Mouse (Mus musculus): ENCODE measurements around the gene Il5. TPM values are rescaled to one million over a fixed set of nuclear protein-coding genes. Genes with fewer than 3 reads are reported as not detected.

The Il5 gene
- total RNA-seq, 2 experiments from 2014 or later, result not detected

DNA sequence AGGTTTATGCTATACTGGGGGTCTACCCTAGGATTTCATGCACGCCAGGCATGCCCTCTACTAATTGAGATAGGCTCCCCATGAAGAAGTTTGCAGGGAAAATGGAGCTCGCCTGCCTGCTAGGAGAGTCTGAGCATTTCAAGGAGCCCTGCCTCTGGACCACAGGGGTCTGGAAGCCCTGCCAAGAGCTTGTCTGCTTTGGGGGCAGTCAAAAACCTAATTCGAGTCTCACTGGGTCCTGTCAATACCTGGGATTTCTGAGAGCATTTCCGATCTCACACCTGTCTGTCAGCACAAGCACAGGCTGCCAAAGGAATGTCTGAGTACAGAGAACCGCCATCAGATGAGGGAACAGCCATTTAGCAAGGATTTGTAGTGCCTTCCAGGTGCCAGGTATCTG is 44.0 kb downstream of the Il5 start:
- intact Hi-C loops (cut with DNase I), result loop anchor here (5.0 kb wide), 1 partner anchor 78 kb away; no protein-coding TSS in a partner anchor

DNA sequence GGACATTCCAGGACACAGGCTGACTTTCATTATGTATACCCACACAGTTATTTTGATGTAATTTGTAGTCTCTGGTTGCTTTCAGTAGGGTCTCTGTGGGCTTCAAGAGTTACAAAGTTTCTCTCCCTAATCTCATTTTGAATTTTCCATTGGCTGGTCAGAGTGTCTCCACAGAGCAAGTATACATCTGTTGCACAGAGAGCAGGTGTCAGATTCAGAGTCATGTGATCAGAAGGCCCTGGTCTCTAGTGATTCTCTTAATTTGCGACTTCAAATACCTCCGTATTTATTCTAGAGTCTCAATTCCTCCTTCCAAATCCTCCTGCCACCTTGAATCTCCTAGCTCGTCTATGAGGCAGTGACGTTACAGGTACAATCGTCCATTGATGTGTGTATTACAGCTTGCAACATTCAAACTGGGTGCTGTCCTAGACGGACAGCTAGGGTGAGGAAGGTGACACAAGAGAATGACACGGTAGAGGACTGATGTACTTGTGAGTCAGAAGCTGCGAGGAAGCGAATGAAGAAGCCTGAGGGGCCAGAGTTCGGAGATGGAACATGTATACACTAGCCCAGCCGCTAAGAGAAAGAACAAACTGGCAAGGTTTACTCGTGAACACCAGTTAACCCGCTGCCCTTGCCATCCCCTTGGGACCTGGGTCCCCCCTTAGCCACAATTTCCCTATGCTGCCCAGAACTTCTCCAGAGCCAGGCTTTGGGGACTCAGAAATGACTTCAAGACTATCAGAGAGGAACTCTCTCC is 48.0 kb downstream of the Il5 start:
- intact Hi-C loops (cut with DNase I), result no loop called here
- no peak for DNase-seq (ENCODE audit: low spot score in 2 of 2)

More for the DNA sequence above, 44.0 kb downstream of the Il5 start:
- DNase-seq (ENCODE audit: low spot score in 2 of 2), result no peak

DNA sequence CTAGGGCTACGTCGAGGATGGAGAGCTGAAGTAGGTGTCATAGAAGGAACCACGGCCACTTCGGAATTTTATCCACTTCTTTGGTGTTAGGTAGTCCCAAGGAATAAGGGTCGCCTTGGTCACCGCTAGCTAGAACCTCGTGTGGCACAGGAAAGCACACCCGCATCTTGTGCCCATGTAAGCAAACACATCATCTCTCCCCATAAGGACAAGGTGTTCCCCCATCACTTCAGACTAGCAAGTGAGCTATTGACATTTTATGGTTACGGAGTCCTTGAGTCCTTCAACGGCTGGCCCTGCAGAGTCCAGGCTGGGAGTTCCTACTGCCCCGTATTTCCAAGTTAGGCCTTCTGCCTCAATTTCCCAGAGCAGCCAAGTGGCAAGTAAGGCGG is 48.6 kb downstream of the Il5 start:
- no peak for DNase-seq (ENCODE audit: low spot score in 2 of 2)
- intact Hi-C loops (cut with DNase I), result no loop called here

DNA sequence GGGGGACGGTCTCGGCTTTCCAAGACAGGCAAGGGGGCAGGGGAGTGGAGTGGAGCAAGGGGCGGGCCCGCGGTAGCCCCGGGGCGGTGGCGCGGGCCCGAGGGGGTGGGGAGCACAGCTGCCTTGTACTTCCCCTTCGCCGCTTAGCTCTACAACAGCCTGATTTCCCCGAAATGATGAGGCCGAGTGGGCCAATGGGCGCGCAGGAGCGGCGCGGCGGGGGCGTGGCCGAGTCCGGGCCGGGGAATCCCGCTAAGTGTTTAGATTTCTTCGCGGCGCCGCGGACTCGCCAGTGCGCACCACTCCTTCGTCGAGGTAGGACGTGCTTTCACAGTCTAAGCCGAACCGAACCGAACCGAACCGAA is 49.1 kb downstream of the Il5 start, which contains the start of gene Irf1:
TSS of gene Irf1 (plus strand) at position 255 of the 365 bp plus-strand sequence.
- intact Hi-C loops (cut with DNase I), result no loop called here
- DNase-seq (ENCODE audit: low spot score in 2 of 2), result peak; percentile 80 to 90

DNA sequence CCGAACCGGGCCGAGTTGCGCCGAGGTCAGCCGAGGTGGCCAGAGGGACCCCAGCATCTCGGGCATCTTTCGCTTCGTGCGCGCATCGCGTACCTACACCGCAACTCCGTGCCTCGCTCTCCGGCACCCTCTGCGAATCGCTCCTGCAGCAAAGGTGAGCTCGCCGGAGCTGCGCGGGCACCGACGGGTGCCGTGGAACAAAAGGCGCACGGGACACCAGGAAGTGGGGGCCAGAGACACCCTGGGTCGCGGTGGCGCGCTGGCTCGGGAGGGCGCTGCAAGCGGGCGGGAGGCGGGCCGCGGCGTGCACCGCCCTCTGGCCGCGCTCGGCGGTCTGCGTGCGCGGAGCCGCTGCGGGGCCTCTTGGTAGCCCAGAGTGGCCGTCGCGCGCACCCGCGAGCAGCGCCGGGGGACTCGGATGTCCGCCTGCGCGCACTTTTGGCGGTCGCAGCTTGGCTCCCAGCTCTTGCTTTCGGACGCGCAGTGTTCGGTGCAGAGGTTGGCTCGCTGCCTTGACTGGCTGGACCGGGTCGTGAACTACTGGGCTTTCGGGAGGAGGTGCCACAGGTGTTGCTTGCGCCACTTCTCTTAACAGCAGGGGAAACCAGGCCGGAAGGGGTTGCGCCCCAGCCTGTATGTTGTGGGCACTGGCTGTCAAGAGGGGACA is 49.7 kb downstream of the Il5 start:
- DNase-seq (ENCODE audit: low spot score in 2 of 2), result peak; percentile 56 to 67
- intact Hi-C loops (cut with DNase I), result no loop called here

DNA sequence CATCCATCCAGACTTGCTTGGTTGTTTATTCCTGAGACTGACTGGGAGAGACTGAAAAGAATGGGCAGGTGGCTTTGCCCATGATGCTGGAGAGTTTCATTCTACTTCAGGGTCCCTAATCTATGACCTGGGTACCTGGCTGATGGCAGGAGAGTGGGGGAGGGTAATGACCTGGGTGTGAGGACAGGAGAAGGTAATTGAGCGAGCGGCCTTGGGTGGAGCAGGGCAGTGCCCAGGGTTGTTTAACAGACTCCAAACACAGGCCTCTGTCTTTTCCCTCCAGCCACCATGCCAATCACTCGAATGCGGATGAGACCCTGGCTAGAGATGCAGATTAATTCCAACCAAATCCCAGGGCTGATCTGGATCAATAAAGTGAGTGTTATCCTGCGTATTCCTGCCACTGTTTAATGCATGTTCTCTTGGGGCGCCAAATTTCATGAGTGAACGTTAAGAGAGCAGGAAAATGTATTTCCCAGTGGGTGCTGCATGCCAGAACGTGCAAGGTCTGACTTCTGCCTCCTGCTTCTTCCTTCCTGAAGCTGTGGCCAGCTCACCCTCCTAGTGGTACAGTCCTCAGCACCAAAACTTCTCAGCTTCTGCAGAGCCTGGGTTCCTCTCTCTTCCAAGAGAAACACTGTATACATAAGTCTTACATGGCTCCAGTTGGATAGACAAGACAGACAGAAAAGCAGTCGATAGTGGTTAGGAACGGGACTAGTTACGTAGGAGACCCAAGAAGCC is 50.6 kb downstream of the Il5 start:
- no peak for DNase-seq (ENCODE audit: low spot score in 2 of 2)
- intact Hi-C loops (cut with DNase I), result no loop called here

DNA sequence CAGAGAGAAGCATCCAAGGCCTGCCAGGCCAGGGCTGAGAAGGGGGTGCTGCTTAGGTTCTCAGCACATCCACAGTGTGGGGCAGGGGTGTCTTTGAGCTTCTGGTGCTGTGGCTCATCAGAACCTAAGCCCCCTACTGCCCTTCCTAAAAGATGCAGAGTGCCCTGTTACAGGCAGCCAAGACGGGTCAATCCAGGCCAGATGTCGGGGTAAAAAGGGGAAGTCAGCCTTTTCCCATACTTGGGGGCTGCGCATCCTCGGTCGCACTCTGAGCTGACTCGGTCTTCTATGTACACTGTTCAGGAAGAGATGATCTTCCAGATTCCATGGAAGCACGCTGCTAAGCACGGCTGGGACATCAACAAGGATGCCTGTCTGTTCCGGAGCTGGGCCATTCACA is 51.9 kb downstream of the Il5 start:
- intact Hi-C loops (cut with DNase I), result no loop called here
- DNase-seq (ENCODE audit: low spot score in 2 of 2), result no peak

DNA sequence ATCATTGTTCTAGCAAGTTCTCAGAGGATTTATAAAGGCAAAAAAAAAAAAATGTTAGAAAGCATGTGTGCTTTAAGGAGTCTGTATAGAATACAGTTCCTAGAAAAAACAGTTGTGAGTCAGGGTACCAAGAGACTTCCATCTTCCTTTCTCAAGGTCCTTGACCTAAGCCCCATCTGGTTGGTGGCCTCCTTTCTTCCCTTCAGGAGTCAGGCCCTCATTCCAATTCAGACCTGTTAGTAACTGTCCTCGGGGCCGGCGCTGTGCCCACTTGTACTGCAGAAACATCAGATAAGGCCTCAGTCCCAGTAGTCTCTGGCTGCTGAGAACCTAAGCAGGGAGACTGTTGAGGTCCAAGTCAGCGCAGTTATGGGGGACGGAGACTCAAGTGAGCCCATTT is 52.5 kb downstream of the Il5 start, which contains the start of gene Gm17334:
TSS of gene Gm17334 (minus strand) at position 101 of the 400 bp plus-strand sequence.
- intact Hi-C loops (cut with DNase I), result no loop called here
- no peak for DNase-seq (ENCODE audit: low spot score in 2 of 2)

DNA sequence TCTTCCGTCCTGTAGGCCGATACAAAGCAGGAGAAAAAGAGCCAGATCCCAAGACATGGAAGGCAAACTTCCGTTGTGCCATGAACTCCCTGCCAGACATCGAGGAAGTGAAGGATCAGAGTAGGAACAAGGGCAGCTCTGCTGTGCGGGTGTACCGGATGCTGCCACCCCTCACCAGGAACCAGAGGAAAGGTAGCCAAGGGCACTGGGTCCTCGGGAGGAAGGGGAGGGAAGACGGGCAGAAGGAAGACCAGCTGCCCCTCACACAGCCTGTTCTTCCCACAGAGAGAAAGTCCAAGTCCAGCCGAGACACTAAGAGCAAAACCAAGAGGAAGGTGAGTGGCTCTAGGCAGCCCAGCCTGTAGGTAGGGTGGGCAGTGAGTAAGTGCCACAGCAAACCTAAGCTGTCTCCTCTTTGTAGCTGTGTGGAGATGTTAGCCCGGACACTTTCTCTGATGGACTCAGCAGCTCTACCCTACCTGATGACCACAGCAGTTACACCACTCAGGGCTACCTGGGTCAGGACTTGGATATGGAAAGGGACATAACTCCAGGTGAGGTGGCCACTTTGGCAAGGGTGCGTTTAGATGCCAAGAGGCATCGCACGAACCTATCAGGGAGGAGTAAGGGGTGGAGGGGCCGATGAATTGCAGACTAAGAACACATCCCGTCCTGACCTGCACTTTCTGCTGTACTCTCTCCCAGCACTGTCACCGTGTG is 53.2 kb downstream of the Il5 start:
- intact Hi-C loops (cut with DNase I), result no loop called here
- DNase-seq (ENCODE audit: low spot score in 2 of 2), result no peak

Small RNA genes lying within 50 kb of the gene (microRNA-seq; reads per million reads assigned to microRNA genes)
- gene Mir7671, result 0 to 0.34 reads per million in 2 experiments

Other genes with a start within 250 kb of the Il5 start
- 1 to 10 TPM; 3.3 TPM for gene Gm9945, start 240.6 kb upstream of the Il5 start, total RNA-seq (2021)
- 10 to 100 TPM; 79.1 to 79.3 TPM for gene Sowaha, start 240.5 kb upstream of the Il5 start, total RNA-seq (2021)
- 100 to 1,000 TPM; 299 to 327 TPM for gene Sept8, start 201.5 kb upstream of the Il5 start, total RNA-seq (2021)
- 100 to 1,000 TPM; 129 to 130 TPM for gene Kif3a, start 153.4 kb upstream of the Il5 start, total RNA-seq (2021)
- not detected for gene Il4, start 102.1 kb upstream of the Il5 start, total RNA-seq (2021)
- not detected for gene Il13, start 86.1 kb upstream of the Il5 start, total RNA-seq (2021)
- gene Rad50, start 13.5 kb upstream of the Il5 start, total RNA-seq (2021), result 1 to 10 TPM; 9.2 to 9.6 TPM
- 1 to 10 TPM; 5.9 to 6.8 TPM for gene Irf1, start 49.2 kb downstream of the Il5 start, total RNA-seq (2021)
- gene Gm17334, start 52.4 kb downstream of the Il5 start, total RNA-seq (2021), result under 1 TPM in 1 of 2 experiments, not detected in 1; 0.96 TPM
- 1 to 10 TPM; 2.2 to 3.5 TPM for gene Gm12216, start 138.5 kb downstream of the Il5 start, total RNA-seq (2021)
- 1 to 10 TPM; 7.8 to 8.2 TPM for gene Slc22a5, start 170.9 kb downstream of the Il5 start, total RNA-seq (2021)